Mouse (Mus musculus) NIH3T3 (cell line): Measurements from ENCODE around the gene Jarid2.

Experiments used
- DNase-seq: peaks from one replicate; pipeline ENCODE4 v3.0.0-alpha.2; 2012; ENCODE audit warnings: low read depth

The Jarid2 gene

DNA sequence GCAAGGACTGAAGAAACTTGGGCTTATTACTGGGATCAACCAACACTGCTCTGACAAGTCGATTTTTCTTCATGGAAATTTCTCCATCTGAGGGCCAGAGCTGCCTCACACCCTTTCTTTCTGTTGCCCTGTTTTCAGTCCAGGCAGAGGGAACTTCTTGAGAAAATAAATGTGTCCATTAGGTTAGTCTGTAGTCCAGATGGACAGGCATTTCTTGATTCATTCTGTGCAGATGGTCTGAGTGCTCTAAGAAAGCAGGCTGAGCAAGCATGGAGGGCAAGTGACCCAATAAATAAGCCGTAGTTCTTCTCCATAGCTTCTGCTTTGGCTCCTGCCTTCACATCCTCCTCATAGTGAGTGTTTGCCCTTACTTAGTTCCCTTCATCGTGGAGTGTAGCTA lies 46.1 kb downstream of the Jarid2 start:
- no peak for DNase-seq

DNA sequence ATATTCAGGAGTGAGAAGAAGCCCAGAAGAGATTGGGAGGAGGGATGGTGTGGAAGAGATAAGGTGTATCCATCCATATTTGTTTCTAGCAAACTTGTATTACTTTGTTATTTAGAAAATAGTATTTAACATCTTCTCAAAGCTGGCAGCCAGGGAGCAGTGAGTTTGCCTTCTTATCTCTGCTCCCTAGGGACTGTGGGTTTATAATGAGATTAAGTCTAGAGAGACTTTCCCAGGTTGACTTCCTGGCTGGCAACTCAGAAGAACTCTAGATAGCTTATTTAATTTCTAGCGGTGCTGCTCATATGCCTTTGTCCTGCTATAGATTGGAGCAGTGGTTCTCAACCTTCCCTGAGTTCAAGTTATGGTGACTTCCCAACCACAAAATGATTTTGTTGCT lies 51.2 kb downstream of the Jarid2 start:
- peak; percentile 23 for DNase-seq

DNA sequence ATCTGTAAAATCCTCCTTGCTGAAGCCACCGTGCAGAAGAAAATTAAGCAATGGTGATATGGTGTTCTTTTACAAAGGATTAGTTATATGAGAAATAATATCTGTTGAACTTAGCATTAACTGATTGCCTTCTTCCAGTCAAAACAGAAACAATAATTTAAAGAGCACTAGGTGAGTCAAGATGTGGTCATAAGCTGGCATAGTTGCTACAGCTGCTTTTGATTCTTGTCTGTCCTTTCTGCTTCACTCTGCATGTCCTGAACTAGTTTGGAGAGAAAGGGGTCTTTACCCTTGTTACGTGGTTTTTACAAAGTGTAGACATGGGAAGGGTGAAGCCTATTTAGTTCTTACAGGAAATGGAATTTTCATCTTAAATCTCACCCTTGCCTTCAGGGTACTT lies 51.9 kb downstream of the Jarid2 start:
- peak; percentile 39 for DNase-seq

DNA sequence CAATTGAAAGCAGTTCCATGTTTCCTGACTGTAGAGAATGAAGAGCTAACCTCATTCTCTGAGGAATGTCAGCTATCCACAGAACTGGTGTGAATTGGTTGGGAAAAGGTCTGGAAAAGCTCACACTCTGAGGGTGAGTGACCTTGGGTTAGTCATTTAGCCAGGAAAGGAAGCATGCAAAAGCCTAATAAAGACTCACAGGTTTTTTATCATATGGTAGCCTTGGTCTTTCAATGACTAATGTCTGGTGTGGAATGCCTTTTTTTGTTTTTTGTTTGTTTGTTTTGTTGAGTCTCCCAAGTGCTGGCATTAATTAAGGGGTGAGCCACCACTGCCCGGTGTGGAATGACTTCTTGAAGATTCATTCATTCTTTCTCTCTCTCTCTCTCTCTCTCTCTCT lies 55.3 kb downstream of the Jarid2 start:
- no peak for DNase-seq

DNA sequence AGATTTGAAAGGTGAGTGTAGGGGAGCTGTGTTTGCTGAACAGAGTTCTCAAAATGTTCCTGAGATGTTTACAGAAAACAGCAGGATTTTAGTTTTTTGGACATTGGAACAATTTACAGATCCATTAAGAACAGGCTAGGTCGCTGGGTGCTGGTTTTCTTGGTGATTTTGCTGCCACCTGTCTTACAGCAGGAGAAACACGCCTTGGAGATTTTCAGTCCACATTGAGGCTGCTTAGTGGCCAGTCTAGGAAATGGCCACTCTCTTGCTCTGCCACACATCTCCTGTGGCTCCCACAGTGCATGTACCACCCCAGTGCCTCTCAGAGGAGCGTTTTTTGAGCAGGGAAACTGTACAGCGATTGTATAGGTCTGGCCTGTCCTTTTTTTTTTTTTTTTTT lies 57.0 kb downstream of the Jarid2 start:
- DNase-seq: peak; percentile 68

DNA sequence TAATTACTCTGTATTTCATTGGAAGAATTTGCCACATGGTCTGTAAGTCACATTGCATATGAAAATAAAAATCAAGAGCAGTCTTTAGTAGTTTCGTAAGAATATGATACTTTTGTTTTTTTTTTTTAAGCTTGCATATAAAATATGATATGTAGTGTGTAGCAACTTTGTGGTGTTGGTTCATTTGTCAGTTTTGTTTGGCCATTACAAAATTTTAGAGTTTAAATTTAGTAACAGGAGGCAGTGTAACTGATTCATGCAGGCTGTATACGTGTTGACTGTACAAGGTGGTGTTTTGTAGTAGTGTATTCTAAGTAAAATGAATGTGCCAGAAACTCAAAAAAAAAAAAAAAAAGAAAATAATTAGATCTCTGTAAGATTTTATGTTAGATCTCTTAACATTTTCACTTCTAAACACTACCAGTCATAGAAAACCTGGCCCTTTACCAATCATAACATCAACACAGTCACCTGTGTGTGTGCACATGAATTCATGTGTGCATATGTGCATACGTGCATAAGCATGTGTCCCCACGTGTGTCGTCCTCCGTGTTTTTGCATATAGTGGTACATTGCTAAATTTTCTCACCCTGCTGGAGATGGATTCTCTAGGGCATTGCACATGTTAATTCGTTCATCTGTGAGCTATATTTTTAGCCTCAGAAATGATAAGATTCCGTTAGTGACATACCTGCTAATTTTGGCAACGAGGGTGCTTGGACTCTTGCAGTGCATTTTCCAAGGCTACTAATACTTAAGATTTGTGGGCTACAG lies 59.3 kb downstream of the Jarid2 start:
- peak; percentile 25 for DNase-seq

DNA sequence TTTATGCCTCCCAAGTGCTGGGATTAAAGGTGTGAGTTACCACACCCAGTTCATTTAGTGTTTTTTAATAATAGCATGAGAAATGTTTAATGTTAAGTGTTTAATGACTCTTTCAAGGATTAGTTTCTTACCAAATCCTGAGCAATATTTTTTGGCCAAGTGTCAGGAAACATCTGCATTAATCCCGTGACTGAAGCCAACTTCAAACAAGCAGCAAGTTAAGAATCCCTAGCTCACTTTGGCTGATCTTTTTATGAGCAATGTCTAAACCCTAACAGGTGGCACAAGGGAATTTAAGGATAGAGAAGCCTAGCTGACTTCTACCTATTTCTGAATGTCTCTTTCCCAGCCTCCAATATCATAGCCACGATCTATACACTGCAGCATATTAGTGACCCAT lies 60.7 kb downstream of the Jarid2 start:
- no peak for DNase-seq

DNA sequence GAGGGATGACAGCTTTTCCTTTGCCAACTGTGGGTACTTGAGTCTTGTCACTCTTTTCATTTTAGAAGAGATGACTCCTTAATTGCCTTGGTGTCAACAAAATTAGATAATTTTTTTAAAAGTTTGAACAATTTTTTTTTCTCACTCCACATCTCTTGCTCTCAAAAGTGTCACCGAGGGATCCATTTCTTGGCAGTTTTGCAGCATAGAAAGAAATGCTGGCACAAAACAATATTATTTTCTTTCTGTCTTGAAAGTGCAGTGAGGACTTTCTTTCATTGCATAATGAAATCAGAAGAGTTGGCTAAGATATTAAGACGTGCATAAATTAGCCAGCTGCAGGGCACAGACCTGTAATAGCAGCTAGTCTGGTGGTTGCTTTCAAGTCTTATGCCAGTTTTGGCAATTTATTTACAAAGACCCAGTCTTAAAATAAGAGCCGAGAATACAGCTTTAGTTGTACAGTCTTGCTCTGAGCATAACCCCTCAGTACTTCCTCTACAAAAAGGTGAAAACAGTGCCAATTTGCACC lies 63.2 kb downstream of the Jarid2 start:
- no peak for DNase-seq

DNA sequence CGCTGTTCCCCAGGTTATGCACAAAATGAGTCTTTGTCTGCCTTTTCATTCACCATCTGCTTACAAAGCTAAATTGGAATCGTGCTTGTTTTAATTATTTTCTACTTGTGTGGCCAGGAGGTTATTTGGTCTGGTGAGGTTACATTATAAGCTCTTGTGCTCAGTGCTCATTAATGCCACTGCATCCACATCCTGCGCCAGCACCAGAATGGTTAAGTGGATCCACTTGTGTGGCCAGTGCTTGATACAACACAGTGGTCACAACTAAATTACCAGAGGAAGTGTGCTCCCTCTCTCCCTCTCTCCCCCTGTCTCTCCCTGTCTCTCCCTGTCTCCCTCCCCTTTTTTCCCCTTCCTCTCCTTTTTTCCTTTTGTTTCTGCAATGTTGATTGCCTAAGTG lies 66.6 kb downstream of the Jarid2 start:
- DNase-seq: no peak

DNA sequence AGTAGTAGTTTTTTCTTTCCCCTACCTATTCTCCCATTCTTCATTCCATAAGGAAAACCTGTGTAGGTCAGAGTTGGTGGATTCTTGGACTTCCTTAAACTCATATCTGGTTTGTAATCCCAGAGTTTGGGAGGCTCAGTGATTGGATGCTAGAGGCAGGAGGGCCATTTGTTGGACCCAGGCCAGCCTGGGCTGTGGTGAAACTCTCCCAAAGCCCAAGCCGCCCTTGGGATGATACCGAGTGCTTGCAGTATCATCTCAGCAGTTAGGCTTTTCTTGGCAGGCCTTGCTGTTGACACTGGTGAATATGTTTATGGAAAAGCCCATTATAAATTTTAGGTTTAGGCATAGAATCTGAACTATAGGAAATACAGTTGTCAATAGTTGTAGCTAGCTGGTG lies 67.5 kb downstream of the Jarid2 start:
- peak; percentile 14 for DNase-seq

DNA sequence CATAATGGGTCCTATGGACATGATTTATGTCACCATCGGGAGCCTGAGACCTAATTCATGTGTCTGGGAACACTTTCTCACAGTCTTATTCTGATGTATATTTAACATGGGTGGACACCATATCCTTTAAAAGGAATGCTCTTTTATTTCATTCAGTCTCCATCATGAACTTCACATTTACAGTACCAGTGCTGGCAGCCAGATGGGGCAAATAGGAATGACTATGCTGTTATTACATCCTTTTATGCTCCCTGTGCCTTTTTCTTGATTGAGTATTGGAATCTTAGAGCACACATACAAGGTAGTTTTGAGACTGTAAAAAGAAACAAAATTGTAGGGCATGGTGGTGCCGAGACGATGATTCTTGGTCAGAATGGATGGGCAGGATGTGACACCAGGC lies 69.0 kb downstream of the Jarid2 start:
- DNase-seq: no peak

DNA sequence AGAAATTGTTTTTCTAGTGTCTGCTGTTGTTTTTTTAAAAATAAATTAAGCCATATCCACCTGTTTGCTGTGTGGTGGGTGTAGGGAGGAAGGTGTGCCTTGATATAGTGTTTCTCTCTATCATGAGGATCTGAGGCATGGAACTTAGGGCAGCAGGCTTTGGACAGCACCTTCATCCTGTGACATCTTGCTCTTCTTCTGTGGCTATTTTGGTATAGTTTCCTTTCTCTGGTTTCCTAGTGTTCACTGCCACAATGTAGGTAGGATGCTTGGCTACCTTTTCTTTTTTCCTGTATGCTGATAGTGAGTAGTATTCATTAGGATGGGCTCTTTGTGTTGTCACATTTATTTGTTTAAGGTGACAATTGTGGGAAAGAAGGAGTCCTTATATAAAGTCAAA lies 69.9 kb downstream of the Jarid2 start:
- no peak for DNase-seq

DNA sequence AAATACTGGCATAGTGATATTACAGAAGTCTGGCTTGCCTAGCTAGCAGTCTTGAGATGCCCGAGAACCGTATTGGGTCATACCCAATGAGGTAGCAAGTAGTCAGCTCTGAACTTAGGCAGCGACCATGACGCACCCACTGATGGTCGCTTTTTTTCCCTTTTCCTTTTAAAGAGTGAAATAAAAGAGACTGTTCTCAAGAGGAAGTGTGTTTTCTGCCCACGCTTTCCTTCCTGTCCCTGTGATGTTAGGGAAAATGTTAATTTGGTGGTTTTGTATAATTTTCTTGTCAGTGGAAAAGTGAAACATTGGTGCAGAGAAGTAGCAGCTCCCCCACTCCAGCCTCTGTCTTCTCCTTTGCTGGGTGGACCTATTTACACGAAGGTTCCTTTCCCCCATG lies 70.8 kb downstream of the Jarid2 start:
- no peak for DNase-seq

DNA sequence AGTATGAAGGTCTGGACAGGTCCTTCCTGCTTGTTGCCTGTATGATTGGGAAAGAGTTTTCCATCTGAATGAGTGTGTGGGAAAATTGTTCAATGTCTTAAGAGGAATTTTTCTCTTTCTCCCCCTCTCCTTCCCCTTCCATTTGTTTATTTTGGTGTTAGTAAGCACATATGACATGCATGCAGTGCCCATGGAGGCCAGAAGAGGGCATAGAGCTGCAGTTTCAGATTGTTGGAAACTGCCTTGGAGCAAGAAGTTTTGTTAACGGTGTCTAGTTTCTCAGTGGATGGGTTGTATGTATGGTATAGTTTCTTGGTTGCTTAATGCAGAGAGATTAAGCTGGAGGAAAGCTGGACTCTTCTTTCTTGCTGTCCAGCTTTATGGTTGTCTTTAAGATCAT lies 75.6 kb downstream of the Jarid2 start:
- DNase-seq: peak; percentile 54

DNA sequence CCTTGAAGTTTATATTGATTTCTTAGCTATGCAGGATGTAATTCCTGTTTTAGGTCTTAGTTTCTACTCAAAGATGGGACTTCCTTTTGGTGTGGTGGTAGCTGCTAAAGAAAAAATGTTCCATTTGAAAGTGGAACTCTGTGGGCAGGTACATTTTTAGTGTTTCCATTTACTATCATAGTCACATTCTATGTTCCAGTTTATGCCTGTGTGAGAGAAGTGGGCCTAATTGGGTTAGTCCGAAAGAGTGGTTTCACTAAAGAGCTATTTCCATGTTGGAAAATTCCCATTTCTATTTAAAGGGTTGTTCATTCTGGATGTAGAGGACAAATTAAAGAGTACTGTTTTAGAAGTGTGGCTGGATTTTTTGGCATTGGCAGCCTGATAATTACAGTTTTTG lies 79.0 kb downstream of the Jarid2 start:
- no peak for DNase-seq

DNA sequence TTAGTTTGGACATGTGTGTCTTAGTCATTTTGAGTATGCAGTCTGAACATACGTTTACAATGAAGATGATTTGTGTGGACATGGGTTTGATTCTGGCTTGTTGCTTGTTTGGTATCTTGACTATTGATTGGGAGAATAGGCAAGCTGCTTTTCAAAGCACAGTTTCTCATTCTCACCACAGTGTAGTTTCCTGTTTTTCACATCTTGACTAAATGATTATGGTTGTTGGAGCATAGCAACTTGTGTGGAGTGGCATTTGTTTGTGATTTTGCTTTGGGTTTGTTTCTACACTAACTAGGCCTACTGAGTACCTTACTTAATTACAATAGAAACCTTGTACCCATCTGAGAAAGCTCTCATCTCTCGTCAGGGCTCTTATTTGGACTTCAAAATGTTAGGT lies 81.7 kb downstream of the Jarid2 start:
- DNase-seq: no peak

DNA sequence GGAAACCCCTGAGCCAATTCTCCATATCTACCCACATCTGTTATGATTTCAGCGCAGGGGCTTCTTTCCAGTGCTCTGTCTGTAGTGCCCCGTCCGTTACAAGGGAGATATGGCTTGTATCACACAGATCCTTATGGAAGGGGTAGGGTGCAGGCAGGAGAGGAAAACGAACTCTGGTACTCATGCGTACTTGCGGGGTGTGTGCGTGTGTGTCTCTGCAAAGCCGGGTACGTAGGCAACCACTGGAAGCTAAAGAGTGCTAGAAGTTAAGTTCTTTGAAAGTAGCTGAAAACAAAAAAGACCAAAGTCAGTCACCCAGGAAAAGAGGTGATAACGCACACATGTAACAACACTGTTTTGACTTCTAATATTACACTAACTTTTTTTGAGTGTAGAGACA lies 82.3 kb downstream of the Jarid2 start:
- no peak for DNase-seq

DNA sequence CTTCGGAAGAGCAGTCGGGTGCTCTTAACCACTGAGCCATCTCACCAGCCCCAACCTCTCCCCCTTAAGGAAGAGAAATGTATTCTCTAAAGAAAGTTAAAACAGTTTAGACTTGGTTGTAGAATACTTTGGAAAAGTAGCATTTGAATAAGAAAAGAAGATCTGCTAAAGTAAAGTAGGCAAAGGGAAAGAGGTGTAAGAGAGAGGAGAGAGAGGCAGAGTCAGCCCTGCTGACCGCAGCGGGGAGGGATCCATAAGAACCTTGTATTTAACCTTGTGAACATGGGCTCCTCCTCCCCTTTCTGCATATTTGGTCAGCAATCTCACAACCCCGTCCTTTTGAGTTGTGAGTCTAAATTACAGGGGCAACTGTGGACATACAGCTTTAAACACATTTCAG lies 83.1 kb downstream of the Jarid2 start:
- DNase-seq: no peak

DNA sequence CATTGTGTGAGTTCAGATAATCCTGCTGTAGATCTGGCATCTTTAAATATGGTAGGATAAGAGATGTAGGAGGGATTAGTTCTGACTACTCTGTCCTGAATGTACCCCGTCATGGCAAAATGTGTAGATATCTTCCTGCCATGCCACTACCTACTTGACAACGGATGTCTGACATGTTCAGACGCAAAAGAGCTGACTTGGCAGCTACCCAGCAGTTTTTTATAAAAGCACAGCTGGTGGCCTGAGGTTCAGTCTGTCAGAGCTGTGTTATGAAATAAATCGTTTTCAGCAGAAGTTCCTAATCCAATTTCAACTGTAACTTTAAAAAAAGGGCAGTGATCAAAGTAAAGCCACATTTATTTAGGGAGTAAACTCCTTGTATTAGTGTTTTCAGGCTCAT lies 90.1 kb downstream of the Jarid2 start:
- peak; percentile 58 for DNase-seq

DNA sequence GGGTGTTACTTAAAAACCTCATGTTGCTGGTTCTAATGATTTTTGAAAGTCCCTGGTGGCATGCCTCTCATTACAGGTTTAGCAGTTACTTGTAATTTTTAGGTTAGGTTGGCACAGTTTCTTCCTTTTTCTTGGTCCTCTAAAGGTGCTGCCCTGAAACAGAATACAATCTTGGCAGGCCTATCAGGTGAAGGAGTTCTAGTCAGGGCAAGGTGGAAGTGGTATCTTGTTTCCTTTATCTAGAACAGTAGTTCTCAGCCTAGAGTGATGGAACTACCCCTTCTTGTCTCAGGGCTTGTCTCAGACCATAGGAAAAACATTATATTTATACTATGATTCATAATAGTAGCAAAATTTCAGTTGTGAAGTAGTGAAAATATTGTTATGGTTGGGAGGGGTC lies 93.3 kb downstream of the Jarid2 start:
- DNase-seq: no peak

DNA sequence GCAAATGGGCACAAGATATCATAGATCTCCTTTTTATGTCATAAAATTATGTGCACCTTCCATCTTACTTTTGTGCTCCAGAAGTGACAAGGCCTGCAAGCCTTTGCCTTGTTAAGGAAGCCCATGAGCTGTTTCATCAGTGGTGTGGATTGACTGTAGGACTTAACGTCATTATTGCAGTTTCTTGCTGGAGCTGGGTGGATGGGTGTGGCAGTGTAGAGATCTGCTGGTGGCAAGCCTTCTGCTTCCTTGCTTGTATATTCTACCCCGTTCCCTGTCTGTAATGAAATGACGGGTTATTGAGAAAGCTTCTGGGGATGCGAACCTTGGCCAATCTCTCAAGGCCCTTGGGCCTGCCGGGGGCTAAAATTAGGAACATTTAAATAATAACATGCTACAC lies 99.6 kb downstream of the Jarid2 start:
- DNase-seq: no peak

DNA sequence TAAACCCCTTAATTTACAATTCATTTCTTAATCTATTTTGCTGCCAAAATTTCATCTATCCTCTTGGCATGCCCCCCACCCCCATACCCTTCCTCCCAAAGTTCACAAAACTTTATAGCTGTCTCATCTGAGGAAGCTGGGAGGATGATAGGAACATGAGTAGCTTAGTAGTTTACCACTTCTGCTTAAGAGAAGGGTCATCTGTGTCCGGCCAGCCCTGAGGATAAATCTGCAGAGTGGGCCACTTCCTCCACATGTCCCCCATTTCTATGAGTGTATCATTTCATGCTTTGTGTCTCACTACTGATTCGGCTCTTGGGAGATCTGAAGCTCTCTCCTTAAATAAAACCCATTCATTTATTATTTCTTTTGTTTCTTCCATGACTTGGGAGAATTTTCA lies 102.8 kb downstream of the Jarid2 start:
- no peak for DNase-seq

DNA sequence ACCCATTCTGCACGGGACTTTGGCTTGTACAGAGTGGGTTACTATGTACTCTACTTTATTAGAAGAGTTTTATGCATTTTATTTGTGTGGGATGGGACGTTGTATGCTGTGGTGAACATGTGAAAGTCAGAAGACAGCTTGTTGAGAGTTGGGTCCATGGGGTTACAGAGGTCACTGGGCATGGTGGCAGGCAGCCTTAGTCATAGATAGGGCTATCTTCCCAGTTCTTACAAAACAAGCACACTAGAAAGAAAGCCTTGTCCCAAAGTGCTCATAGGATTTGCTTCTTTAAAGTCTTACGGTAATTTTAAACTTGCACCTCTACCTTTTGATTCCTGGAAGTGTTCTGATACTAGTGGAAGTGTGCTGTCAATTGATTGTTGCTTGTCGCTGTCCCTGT lies 103.6 kb downstream of the Jarid2 start:
- DNase-seq: no peak

DNA sequence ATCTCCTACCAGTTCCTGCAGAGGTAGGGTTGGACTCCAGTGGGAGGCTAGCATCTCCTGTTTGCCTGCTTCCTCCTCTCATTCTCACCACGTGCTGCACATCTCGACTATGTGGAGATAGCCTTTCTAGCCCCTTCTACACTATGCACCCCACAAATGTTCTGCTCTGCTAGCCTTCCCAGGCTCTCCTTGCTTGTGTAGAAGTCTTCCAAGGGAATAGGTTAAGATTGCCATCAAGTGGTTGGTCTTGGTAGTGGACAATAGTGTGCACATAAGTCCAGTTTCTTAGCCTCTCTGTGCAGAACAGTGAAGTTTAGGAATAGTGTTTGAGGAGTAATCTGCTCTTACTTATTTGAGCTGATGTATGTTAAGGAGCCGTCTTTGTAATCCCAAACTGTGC lies 104.1 kb downstream of the Jarid2 start:
- DNase-seq: peak; percentile 72
